Mouse (Mus musculus): ENCODE measurements around the gene Pak6.

Pak6 gene

DNA sequence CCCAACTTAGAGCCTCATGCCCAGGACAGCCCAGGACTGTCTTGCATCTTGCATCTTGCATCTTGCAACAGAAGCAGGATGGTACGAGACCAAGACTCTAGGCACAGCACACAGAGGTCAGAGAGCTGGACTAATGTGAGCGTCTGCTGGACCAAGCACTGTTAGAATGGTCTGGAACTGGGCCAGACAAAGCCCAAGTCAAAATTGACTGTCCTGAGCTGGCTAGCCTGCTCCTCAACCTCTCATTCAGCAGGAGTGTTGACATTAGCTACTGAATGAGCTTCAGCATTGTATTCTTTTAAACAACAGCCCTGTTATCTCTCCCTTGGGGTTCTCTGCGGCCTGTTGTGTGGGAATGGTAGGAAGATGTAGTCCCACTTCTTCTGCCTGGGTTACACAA lies 16.5 kb downstream of the Pak6 start:
- POLR2A ChIA-PET, result interaction anchor here in 2 of 4 experiments (0.8 to 2.2 kb wide), 4 partner anchors 14 to 70 kb away, joined by 3 to 8 read pairs (median 4); no protein-coding TSS in a partner anchor
- CTCF ChIA-PET, result interaction anchor here in 3 of 4 experiments (0.6 to 2.7 kb wide), 8 partner anchors 10 to 193 kb away, joined by 3 to 10 read pairs (median 4); no protein-coding TSS in a partner anchor

- ChIA-PET CTCF (interaction anchor here (1.0 to 2.7 kb wide), 5 partner anchors 15 to 19 kb away, joined by 3 to 10 read pairs (median 3); no protein-coding TSS in a partner anchor), POLR2A (interaction anchor here in 2 of 4 experiments (0.9 to 1.9 kb wide), 4 partner anchors 15 to 69 kb away, joined by 3 to 5 read pairs (median 4); no protein-coding TSS in a partner anchor)
These were observed 17.8 kb downstream of the Pak6 start for GRCm38 (mm10) chr2:118680926-118681325.

- POLR2A ChIA-PET, result interaction anchor here in 3 of 4 experiments (0.5 to 1.5 kb wide), 4 partner anchors 19 to 1012 kb away, joined by 3 to 4 read pairs (median 3); no protein-coding TSS in a partner anchor
- CTCF ChIA-PET, result interaction anchor here in 3 of 4 experiments (0.6 to 1.3 kb wide), 7 partner anchors 9 to 451 kb away, joined by 3 to 9 read pairs (median 4); no protein-coding TSS in a partner anchor
These were observed 19.6 kb downstream of the Pak6 start for GRCm38 (mm10) chr2:118682544-118683260.

GRCm38 (mm10) chr2:118685088-118685487 lies 22.0 kb downstream of the Pak6 start:
- POLR2A ChIA-PET, result no interaction called here
- CTCF ChIA-PET, result no interaction called here

DNA sequence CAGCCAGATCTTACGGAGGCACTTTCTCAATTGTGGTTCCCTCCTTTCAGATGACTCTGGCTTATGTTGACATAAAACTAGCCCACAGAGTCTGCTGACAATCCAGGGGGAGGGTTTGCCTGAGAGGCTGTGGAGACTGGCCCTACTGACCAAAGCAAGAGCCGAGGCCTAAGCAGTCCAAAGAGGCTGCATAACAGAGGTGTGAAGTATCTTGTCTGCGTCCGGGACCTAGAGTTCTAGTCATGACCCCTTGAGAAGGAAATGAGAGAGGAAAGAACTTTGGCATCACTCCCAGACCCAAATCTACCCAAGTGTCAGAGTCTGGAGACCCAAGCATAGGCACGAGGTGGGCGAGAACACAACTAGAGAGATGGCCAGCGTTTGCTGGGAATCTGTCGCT lies 23.6 kb downstream of the Pak6 start:
- ChIA-PET CTCF (interaction anchor here in 2 of 4 experiments (0.5 to 2.4 kb wide), 3 partner anchors 9 to 329 kb away, joined by 3 to 6 read pairs (median 4); no protein-coding TSS in a partner anchor), POLR2A (interaction anchor here in 1 of 4 experiments (1.0 kb wide), 1 partner anchor 127 kb away, joined by 3 read pairs; the partner anchor contains the start of gene Knstrn)

DNA sequence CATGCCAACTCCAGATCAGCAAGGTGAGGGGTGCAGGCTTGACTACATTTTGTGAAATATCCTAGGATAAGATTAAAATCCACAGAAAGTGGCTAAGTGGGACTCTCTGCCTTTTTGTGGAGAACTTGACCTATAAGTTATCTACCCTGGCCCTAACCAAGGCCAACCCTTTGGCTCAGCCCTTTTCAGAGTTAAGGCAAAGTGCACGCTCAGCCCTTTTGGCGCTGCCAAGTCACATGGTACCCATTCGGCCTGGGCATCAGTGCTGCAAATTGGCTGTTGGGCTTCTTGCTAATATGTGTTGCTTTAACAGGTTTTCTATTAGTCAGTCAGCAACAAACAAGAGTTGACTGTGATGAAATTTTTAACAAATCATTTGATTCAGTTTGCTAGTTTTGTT lies 24.7 kb downstream of the Pak6 start:
- POLR2A ChIA-PET, result no interaction called here
- CTCF ChIA-PET, result interaction anchor here in 1 of 4 experiments (2.4 kb wide), 1 partner anchor 8 kb away, joined by 6 read pairs; no protein-coding TSS in a partner anchor

DNA sequence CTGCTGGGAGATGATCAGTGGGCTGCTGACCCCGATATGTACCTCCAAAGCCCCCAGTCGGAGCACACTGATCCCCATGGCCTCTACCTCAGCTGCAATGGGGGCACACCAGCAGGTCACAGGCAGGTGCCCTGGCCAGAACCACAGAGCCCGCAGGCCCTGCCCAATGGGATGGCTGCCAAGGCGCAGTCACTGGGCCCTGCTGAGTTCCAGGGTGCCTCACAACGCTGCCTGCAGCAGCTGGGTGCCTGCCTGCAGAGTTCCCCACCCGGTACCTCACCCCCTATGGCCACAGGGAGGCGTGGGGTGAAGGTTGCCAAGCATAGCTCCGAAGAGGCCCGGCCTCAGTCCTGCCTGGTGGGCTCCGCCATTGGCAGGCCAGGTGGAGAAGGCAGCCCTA lies 26.8 kb downstream of the Pak6 start:
- ChIA-PET CTCF (interaction anchor here (0.6 to 1.8 kb wide), 6 partner anchors 10 to 274 kb away, joined by 3 to 10 read pairs (median 4); no protein-coding TSS in a partner anchor), POLR2A (interaction anchor here in 1 of 4 experiments (1.3 to 1.4 kb wide), 3 partner anchors 10 to 21 kb away, joined by 3 to 5 read pairs (median 3); no protein-coding TSS in a partner anchor)

DNA sequence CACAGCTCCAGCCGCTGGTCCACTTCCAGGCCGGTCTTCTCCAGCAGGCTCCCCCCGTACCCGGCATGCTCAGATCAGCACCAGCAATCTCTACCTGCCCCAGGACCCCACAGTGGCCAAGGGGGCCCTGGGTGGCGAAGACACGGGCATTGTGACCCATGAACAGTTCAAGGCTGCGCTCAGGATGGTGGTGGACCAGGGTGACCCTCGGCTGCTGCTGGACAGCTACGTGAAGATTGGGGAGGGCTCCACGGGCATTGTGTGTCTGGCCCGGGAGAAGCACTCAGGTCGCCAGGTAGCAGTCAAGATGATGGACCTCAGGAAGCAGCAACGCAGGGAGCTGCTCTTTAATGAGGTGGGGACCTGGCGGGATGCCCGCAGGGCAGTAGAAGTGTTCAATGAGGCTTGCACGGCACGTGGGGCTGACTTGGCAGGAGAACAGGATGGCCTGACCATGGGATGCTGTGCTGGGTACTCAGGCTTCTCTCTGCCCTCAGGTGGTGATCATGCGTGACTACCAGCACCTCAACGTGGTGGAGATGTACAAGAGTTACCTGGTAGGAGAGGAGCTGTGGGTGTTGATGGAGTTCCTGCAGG lies 30.4 kb downstream of the Pak6 start:
- ChIA-PET POLR2A (no interaction called here), CTCF (interaction anchor here in 2 of 4 experiments (0.6 to 3.6 kb wide), 5 partner anchors 24 to 207 kb away, joined by 3 to 52 read pairs (median 4); no protein-coding TSS in a partner anchor)

DNA sequence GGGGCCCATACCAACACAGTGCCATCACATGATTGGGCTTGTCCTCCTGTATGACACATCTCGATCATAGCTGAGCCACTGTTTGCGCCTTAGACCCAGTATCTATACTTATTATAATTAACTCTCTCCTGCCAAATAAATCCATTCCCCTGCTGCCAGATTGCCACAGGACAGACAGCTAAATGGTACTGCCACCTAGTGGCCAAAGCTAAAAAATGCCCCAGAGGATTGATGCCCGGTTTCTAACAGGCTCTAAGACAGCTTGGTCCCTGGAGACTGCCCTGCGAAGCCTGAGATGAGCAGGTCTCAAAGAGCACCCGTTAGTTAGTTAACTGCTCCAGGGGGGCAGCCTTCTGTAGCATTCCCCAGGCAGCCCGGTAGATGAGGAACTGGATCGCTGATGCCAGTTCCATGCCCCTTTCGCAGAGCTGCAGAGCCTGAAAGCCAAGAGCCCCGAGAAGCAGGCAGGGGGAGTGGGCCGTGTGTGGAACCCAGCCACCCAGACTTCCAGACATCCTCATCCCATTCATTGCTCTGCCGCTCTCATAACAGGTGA lies 32.7 kb downstream of the Pak6 start:
- ChIA-PET POLR2A (interaction anchor here (0.5 to 2.4 kb wide), 18 partner anchors 9 to 210 kb away, joined by 3 to 14 read pairs (median 4); partner anchors contain the start of gene Bahd1 (in 1 of the 4)), CTCF (interaction anchor here (0.6 to 4.0 kb wide), 76 partner anchors 8 to 998 kb away, joined by 3 to 53 read pairs (median 4); partner anchors contain the start of genes Ankrd63 (in 2 of the 4), Inafm2 (in 2 of the 4), Pak6 (in 2 of the 4) and Plcb2 (in 1 of the 4))

DNA sequence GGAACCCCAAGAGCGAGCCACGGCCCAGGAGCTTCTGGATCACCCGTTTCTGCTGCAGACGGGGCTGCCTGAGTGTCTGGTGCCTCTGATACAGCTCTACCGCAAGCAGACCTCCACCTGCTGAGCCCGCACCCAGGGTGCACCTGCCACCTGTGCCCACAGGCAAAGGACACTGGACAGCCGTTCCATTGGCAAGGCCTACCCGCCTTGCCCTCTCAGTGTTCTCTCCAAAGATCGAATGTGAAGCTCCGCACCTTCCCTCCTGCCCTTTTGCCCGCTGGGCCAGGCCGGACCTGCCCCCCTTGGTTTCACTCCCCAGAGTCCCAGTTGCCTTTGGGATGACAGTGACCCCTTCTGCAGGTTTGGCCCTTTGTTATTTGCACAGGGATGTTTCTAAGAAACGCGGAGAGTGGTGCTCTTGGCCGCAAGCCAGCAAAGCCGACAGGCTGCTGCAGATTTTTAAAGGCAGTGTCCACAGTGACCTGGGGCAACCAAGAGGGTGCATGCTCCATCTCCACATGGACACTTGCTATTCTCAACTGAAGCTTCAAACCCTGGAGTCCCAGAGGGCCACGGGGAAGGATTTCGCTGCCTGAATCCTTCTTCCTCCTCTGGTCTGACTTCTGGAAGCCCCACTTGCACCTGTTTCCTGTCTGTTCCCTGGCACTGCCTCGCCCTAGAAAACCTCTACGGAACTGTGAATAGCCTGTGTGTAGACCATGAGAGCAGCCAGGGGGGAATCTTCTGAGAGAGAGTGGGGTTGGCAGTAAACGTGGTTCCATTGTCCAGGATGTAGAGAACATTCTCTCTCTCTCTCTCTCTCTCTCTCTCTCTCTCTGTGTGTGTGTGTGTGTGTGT lies 33.6 kb downstream of the Pak6 start:
- CTCF ChIA-PET, result interaction anchor here (0.6 to 4.0 kb wide), 51 partner anchors 7 to 210 kb away, joined by 3 to 53 read pairs (median 5); partner anchors contain the start of genes Ankrd63 (in 2 of the 4), Ccdc9b (in 1 of the 4), Inafm2 (in 1 of the 4) and Pak6 (in 1 of the 4)
- POLR2A ChIA-PET, result interaction anchor here (0.6 to 2.4 kb wide), 16 partner anchors 16 to 211 kb away, joined by 3 to 14 read pairs (median 4); partner anchors contain the start of gene Bahd1 (in 1 of the 4)

DNA sequence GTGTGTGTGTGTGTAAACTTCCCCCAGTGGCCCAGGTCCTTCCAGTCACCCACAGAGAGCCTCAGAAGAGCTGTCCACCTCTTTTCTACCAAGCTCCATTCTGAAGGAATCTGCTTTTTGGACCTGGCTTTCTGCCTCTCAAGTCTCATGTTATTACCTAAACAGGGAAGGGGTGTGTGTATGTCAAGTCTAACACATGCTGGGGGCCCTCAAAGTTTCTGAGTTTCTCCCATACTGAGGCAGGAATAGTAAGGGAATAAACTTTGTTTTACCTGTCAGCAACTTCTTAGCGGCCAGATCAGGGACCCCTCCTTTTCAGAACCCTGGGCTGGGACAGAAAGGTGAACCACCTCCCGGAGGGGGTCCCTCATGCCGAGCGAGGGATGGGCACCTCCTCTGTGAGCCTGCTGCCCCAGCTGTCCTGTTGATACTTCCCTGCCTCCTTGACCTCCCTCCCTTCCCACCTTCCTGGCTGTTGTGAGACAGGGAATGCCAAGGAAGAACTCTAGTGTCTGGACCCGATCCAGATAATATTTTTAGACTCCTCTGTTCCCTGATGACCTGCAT lies 34.3 kb downstream of the Pak6 start:
- ChIA-PET CTCF (interaction anchor here in 3 of 4 experiments (0.6 to 4.0 kb wide), 6 partner anchors 59 to 210 kb away, joined by 3 to 53 read pairs (median 4); partner anchors contain the start of gene Ccdc9b (in 1 of the 3)), POLR2A (interaction anchor here in 3 of 4 experiments (0.6 to 2.4 kb wide), 4 partner anchors 21 to 77 kb away, joined by 3 to 14 read pairs (median 4); no protein-coding TSS in a partner anchor)

DNA sequence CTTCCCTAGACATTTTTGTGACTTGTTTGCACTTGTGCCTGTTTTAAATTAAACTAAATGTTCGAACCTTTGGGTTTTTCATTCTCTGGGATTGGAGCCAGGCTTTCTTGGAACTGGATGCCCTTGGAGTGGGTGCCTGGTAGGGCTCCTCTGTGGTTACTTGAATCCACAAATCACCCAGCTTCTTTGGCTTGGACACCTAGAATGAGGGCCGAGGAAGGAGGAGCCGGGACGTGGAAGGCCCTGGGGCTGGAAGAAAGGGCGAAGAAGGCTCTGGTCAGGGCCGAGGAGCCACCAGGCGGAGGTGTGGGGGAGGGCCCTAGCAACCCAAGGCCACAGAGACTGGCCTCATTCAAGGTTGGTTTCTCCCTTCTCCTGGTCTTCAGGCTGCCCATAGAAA lies 34.9 kb downstream of the Pak6 start:
- CTCF ChIA-PET, result interaction anchor here in 1 of 4 experiments (1.3 to 4.0 kb wide), 2 partner anchors 60 to 211 kb away, joined by 5 to 53 read pairs; no protein-coding TSS in a partner anchor
- POLR2A ChIA-PET, result no interaction called here

- CTCF ChIA-PET, result interaction anchor here (0.5 to 2.3 kb wide), 73 partner anchors 8 to 718 kb away, joined by 3 to 22 read pairs (median 4); partner anchors contain the start of genes Ccdc9b (in 3 of the 4), Disp2 (in 2 of the 4), Pak6 (in 2 of the 4) and Bahd1 (in 1 of the 4)
- POLR2A ChIA-PET, result interaction anchor here (0.6 to 2.4 kb wide), 18 partner anchors 9 to 588 kb away, joined by 3 to 8 read pairs (median 4); partner anchors contain the start of genes Inafm2 (in 1 of the 4) and Knstrn (in 1 of the 4)
These were observed 37.3 kb downstream of the Pak6 start for GRCm38 (mm10) chr2:118700179-118701062.

- POLR2A ChIA-PET, result interaction anchor here in 2 of 4 experiments (1.1 to 2.4 kb wide), 8 partner anchors 11 to 60 kb away, joined by 3 to 7 read pairs (median 4); partner anchors contain the start of genes Inafm2 (in 1 of the 2) and Pak6 (in 1 of the 2)
- CTCF ChIA-PET, result interaction anchor here (0.7 to 2.3 kb wide), 9 partner anchors 22 to 182 kb away, joined by 3 to 22 read pairs (median 5); no protein-coding TSS in a partner anchor
These were observed 38.1 kb downstream of the Pak6 start for GRCm38 (mm10) chr2:118701161-118701560.

All from embryonic stem cell, embryonic (primary cell).